In genomic region chr6:124661156-124661806, GRCm38 (mm10) we compare ENCODE assay signal across 23 mouse cellular contexts. TPM values are rescaled to one million over a fixed set of nuclear protein-coding genes. Genes with fewer than 3 reads are reported as not detected.
A peak's percentile ranks its signal among the peaks of the same experiment; 100 is the strongest.
DNase-seq lines count a peak whose midpoint lies in the region; ATAC-seq lines count a peak whose summit lies in the region.
"Had no signal": no experiment of that assay in that cellular context is flagged by ENCODE, and none has a peak within 500 bp of the region (broad histone marks: within the 10 kb centered on the region; RNA-seq: fewer than 3 reads in every experiment).

No protein-coding gene starts in this region.

- no peaks in the 10 kb centered on the region for H3K27me3 ChIP-seq in megakaryocyte, embryonic 14.5 days (replicated peaks)
- H3K27me3 ChIP-seq: forebrain, embryonic 13.5 days; heart, embryonic 13.5 days; hindbrain, embryonic 12.5 days; Patski had no signal

- H3K4me1 ChIP-seq in megakaryocyte, embryonic 14.5 days, result peaks cover 43% of the 10 kb centered on the region

- peak overlapping the region; percentile 42 for H3K4me3 ChIP-seq in megakaryocyte, embryonic 14.5 days (replicated peaks)
- H3K4me3 ChIP-seq in macrophage (ENCODE audit: inconsistent target), result no peak overlapping the region

- DNase-seq in heart, adult 11 months, result peak; percentile 55
- no peak for DNase-seq in heart, postnatal 4 days
- no peak for DNase-seq in MN1 (ENCODE audit: low spot score)
- DNase-seq in kidney, adult 18-20 months, result no peak
- DNase-seq: adrenal gland, adult 2 months; adrenal gland, postnatal 25 days; cerebellum, adult 18-20 months; cerebellum, adult 9-11 months; cerebellum, postnatal 36 days; forebrain, postnatal 0 days; gastrocnemius, postnatal 14 days; heart, postnatal 36 days had no signal

- H3K36me3 ChIP-seq in megakaryocyte, embryonic 14.5 days (replicated peaks; ENCODE audit: low read length), result peaks cover 17% of the 10 kb centered on the region
- no peaks in the 10 kb centered on the region for H3K36me3 ChIP-seq in macrophage (ENCODE audit: inconsistent target)
- H3K36me3 ChIP-seq: embryonic facial prominence, embryonic 10.5 days; hindbrain, embryonic 12.5 days had no signal

- WGBS in macrophage (ENCODE audit: missing documents), result 95% methylated on average over 4 of the region's 4 CpGs

- H3K9me3 ChIP-seq in megakaryocyte, embryonic 14.5 days, result no peaks in the 10 kb centered on the region
- H3K9me3 ChIP-seq: embryonic facial prominence, embryonic 10.5 days; forebrain, embryonic 13.5 days; G1E; heart, embryonic 13.5 days; hindbrain, embryonic 12.5 days had no signal

- H3K27ac ChIP-seq in macrophage, result peak overlapping the region; percentile 91
- H3K27ac ChIP-seq: forebrain, embryonic 13.5 days had no signal

- peaks cover 30% of the 10 kb centered on the region for H3K79me2 ChIP-seq in macrophage (ENCODE audit: inconsistent target)

- ATAC-seq in megakaryocyte, adult 5-6 weeks (ENCODE audit: poor library complexity, severe bottlenecking), result no peak
- ATAC-seq: forebrain, embryonic 13.5 days; forebrain, postnatal 0 days; hindbrain, embryonic 16.5 days; Patski had no signal

RNA-seq across cellular contexts. Expression of gene Lpcat3, which starts 1.5 kb away (rescaled TPM):
- total RNA-seq in heart, postnatal 4 days (2021), result 10 to 100 TPM; 53.5 to 55.8 TPM
- 119 and 190 TPM in 2 replicates for polyA plus RNA-seq in megakaryocyte, embryonic 14.5 days (2012; ENCODE audit: insufficient read depth, low replicate concordance)
- 32.8 and 48.3 TPM in 2 replicates for total RNA-seq in megakaryocyte, adult 5-6 weeks (2015)
- total RNA-seq in megakaryocyte, adult 5-6 weeks (2017), result 22.4 and 24.8 TPM in 2 replicates
- total RNA-seq in macrophage (2018; cell fraction: chromatin; rRNA removed), result 10 to 100 TPM in 24 of 26 experiments, 1 to 10 TPM in 2; 7.3 to 49.7 (median 38.8) TPM
- total RNA-seq in macrophage (2018; cell fraction: cytosol; rRNA removed), result 10 to 100 TPM; 32.8 to 58.9 (median 44.1) TPM
- total RNA-seq in macrophage (2018; cell fraction: nucleus; rRNA removed), result 10 to 100 TPM; 23.3 to 80.9 (median 51.6) TPM
- 42.1 to 61.4 TPM (median 45.7 TPM) in 3 replicates for polyA plus RNA-seq in macrophage (2018)

RNA-seq across cellular contexts. Expression of gene C1s2, which starts 25.4 kb away (rescaled TPM):
- under 1 TPM; 0.14 to 0.25 TPM for total RNA-seq in heart, postnatal 4 days (2021)
- not detected in 2 replicates for polyA plus RNA-seq in megakaryocyte, embryonic 14.5 days (2012; ENCODE audit: insufficient read depth, low replicate concordance)
- not detected in 2 replicates for total RNA-seq in megakaryocyte, adult 5-6 weeks (2015)
- 0.16 TPM in 1 of 2 replicates, not detected in the other for total RNA-seq in megakaryocyte, adult 5-6 weeks (2017)
- total RNA-seq in macrophage (2018; cell fraction: chromatin; rRNA removed), result under 1 TPM in 13 of 26 experiments, not detected in 13; 0.26 to 0.75 (median 0.34) TPM
- under 1 TPM in 6 of 26 experiments, not detected in 20; 0.04 to 0.11 (median 0.07) TPM for total RNA-seq in macrophage (2018; cell fraction: cytosol; rRNA removed)
- 1 to 10 TPM in 1 of 26 experiments, under 1 TPM in 10, not detected in 15; 0.17 to 1.2 (median 0.24) TPM for total RNA-seq in macrophage (2018; cell fraction: nucleus; rRNA removed)
- polyA plus RNA-seq in macrophage (2018), result not detected in 3 replicates
- total RNA-seq: granulocyte monocyte progenitor cell, adult 5-6 weeks had no signal
- polyA plus RNA-seq: adrenal gland, adult 2 months; embryonic facial prominence, embryonic 10.5 days; forebrain, embryonic 13.5 days; G1E; heart, embryonic 13.5 days; hindbrain, embryonic 12.5 days; hindbrain, embryonic 16.5 days had no signal

RNA-seq across cellular contexts. Expression of gene Emg1, which starts 50.7 kb away (rescaled TPM):
- total RNA-seq in heart, postnatal 4 days (2021), result 10 to 100 TPM; 72.9 to 73.6 TPM
- 46.3 and 153 TPM in 2 replicates for polyA plus RNA-seq in megakaryocyte, embryonic 14.5 days (2012; ENCODE audit: insufficient read depth, low replicate concordance)
- total RNA-seq in megakaryocyte, adult 5-6 weeks (2015), result 144 and 179 TPM in 2 replicates
- total RNA-seq in megakaryocyte, adult 5-6 weeks (2017), result 170 and 206 TPM in 2 replicates
- total RNA-seq in macrophage (2018; cell fraction: chromatin; rRNA removed), result 10 to 100 TPM; 11.1 to 60.8 (median 35.7) TPM
- 10 to 100 TPM; 30.5 to 51.4 (median 41.6) TPM for total RNA-seq in macrophage (2018; cell fraction: cytosol; rRNA removed)
- total RNA-seq in macrophage (2018; cell fraction: nucleus; rRNA removed), result 10 to 100 TPM; 15.4 to 73.7 (median 34.2) TPM
- 27.4 to 82.6 TPM (median 54.2 TPM) in 3 replicates for polyA plus RNA-seq in macrophage (2018)

RNA-seq across cellular contexts. Expression of gene Phb2, which starts 50.9 kb away (rescaled TPM):
- total RNA-seq in heart, postnatal 4 days (2021), result 100 to 1,000 TPM; 398 to 399 TPM
- 72.8 and 150 TPM in 2 replicates for polyA plus RNA-seq in megakaryocyte, embryonic 14.5 days (2012; ENCODE audit: insufficient read depth, low replicate concordance)
- 99.5 and 115 TPM in 2 replicates for total RNA-seq in megakaryocyte, adult 5-6 weeks (2015)
- 152 and 160 TPM in 2 replicates for total RNA-seq in megakaryocyte, adult 5-6 weeks (2017)
- 100 to 1,000 TPM in 1 of 26 experiments, 10 to 100 TPM in 25; 11.3 to 119 (median 57.5) TPM for total RNA-seq in macrophage (2018; cell fraction: chromatin; rRNA removed)
- total RNA-seq in macrophage (2018; cell fraction: cytosol; rRNA removed), result 100 to 1,000 TPM in 18 of 26 experiments, 10 to 100 TPM in 8; 83.7 to 131 (median 112) TPM
- 100 to 1,000 TPM in 1 of 26 experiments, 10 to 100 TPM in 25; 24.0 to 112 (median 50.6) TPM for total RNA-seq in macrophage (2018; cell fraction: nucleus; rRNA removed)
- 84.2 to 177 TPM (median 93.5 TPM) in 3 replicates for polyA plus RNA-seq in macrophage (2018)
